Mouse (Mus musculus): ENCODE measurements around the gene Dnajc4. TPM values are rescaled to one million over a fixed set of nuclear protein-coding genes. Genes with fewer than 3 reads are reported as not detected.

Dnajc4 gene
- polyA plus RNA-seq, 1 experiment from 2014 or later: 22.9 TPM

Other genes starting within 250 kb of the Dnajc4 start
- gene Rps6ka4, start 151.9 kb downstream of the Dnajc4 start, polyA plus RNA-seq (2015; fragmentation: Nextera tagmentation; extraction: Ambion mirVana): 10.1 and 14.6 TPM in 2 replicates
- gene Ccdc88b, start 134.4 kb downstream of the Dnajc4 start, polyA plus RNA-seq (2015; fragmentation: Nextera tagmentation; extraction: Ambion mirVana): 0.27 and 0.55 TPM in 2 replicates
- 95.3 and 107 TPM in 2 replicates for gene Trmt112, start 82.9 kb downstream of the Dnajc4 start, polyA plus RNA-seq (2015; fragmentation: Nextera tagmentation; extraction: Ambion mirVana)
- 353 and 382 TPM in 2 replicates for gene Prdx5, start 82.5 kb downstream of the Dnajc4 start, polyA plus RNA-seq (2015; fragmentation: Nextera tagmentation; extraction: Ambion mirVana)
- 13.2 and 13.4 TPM in 2 replicates for gene Esrra, start 70.8 kb downstream of the Dnajc4 start, polyA plus RNA-seq (2015; fragmentation: Nextera tagmentation; extraction: Ambion mirVana)
- 0.85 and 1.9 TPM in 2 replicates for gene Catsperz, start 67.2 kb downstream of the Dnajc4 start, polyA plus RNA-seq (2015; fragmentation: Nextera tagmentation; extraction: Ambion mirVana)
- 7.7 and 11.7 TPM in 2 replicates for gene Kcnk4, start 58.1 kb downstream of the Dnajc4 start, polyA plus RNA-seq (2015; fragmentation: Nextera tagmentation; extraction: Ambion mirVana)
- gene Bad, start 50.7 kb downstream of the Dnajc4 start, polyA plus RNA-seq (2015; fragmentation: Nextera tagmentation; extraction: Ambion mirVana): 84.7 and 92.5 TPM in 2 replicates
- 68.8 and 69.7 TPM in 2 replicates for gene Gpr137, start 50.1 kb downstream of the Dnajc4 start, polyA plus RNA-seq (2015; fragmentation: Nextera tagmentation; extraction: Ambion mirVana)
- 111 and 136 TPM in 2 replicates for gene Ppp1r14b, start 17.6 kb downstream of the Dnajc4 start, polyA plus RNA-seq (2015; fragmentation: Nextera tagmentation; extraction: Ambion mirVana)
- gene Plcb3, start 16.1 kb downstream of the Dnajc4 start, polyA plus RNA-seq (2015; fragmentation: Nextera tagmentation; extraction: Ambion mirVana): 9.7 and 10.7 TPM in 2 replicates
- 114 and 129 TPM in 2 replicates for gene Fkbp2, start 12.1 kb downstream of the Dnajc4 start, polyA plus RNA-seq (2015; fragmentation: Nextera tagmentation; extraction: Ambion mirVana)
- gene Vegfb, start 4.9 kb downstream of the Dnajc4 start, polyA plus RNA-seq (2015; fragmentation: Nextera tagmentation; extraction: Ambion mirVana): 41.9 and 57.8 TPM in 2 replicates
- gene Nudt22, start 3.5 kb upstream of the Dnajc4 start, polyA plus RNA-seq (2015; fragmentation: Nextera tagmentation; extraction: Ambion mirVana): 19.4 and 19.6 TPM in 2 replicates
- 17.2 and 17.3 TPM in 2 replicates for gene Trpt1, start 3.6 kb upstream of the Dnajc4 start, polyA plus RNA-seq (2015; fragmentation: Nextera tagmentation; extraction: Ambion mirVana)
- gene Fermt3, start 26.9 kb upstream of the Dnajc4 start, polyA plus RNA-seq (2015; fragmentation: Nextera tagmentation; extraction: Ambion mirVana): 3.0 and 3.5 TPM in 2 replicates
- gene Stip1, start 47.4 kb upstream of the Dnajc4 start, polyA plus RNA-seq (2015; fragmentation: Nextera tagmentation; extraction: Ambion mirVana): 204 and 211 TPM in 2 replicates
- gene Macrod1, start 64.2 kb upstream of the Dnajc4 start, polyA plus RNA-seq (2015; fragmentation: Nextera tagmentation; extraction: Ambion mirVana): 4.4 and 5.9 TPM in 2 replicates
- 11.6 and 12.0 TPM in 2 replicates for gene Flrt1, start 113.2 kb upstream of the Dnajc4 start, polyA plus RNA-seq (2015; fragmentation: Nextera tagmentation; extraction: Ambion mirVana)
- 235 and 240 TPM in 2 replicates for gene Otub1, start 213.7 kb upstream of the Dnajc4 start, polyA plus RNA-seq (2015; fragmentation: Nextera tagmentation; extraction: Ambion mirVana)
- gene Cox8a, start 225.0 kb upstream of the Dnajc4 start, polyA plus RNA-seq (2015; fragmentation: Nextera tagmentation; extraction: Ambion mirVana): 837 and 884 TPM in 2 replicates
- gene Naa40, start 248.6 kb upstream of the Dnajc4 start, polyA plus RNA-seq (2015; fragmentation: Nextera tagmentation; extraction: Ambion mirVana): 68.1 and 69.6 TPM in 2 replicates

Data from midbrain, embryonic 16.5 days (tissue).